Mouse (Mus musculus) thymus, postnatal 0 days (tissue): ENCODE data around the gene Rnase13. TPM values are rescaled to one million over a fixed set of nuclear protein-coding genes. Genes with fewer than 3 reads are reported as not detected.
"Not testable (repeated sequence)": the region's sequence is repeated elsewhere in the genome, so short reads cannot be mapped to it uniquely, and the experiment has no call there.

Experiments
- DNase-seq: peaks from one replicate; pipeline ENCODE4 v3.0.0-alpha.2; 2015; ENCODE audit warnings: low spot score
- polyA plus RNA-seq: library from polyadenylated mRNA; unstranded; fragments of >200 nt; fragmentation: Nextera tagmentation; extraction: Ambion mirVana; gene quantifications from 2 replicates; pipeline ENCODE4 v1.2.1, GENCODE M21; 2015

The Rnase13 gene
- polyA plus RNA-seq = not detected in 2 replicates

DNA sequence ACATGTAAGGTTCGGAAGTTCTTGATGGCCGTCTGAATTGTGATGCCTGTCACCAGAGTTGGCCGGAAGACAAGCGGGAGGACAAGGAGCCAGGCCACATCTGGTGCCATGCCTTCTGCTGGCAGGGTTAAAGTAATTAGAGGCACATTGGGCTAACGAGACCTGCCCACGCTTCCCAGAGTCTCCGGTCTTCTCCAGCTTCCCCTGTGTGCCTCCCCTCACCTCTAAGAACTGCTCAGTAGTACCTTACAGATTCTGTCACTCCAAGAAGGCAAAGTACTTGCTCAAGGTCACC is at the start of gene Rnase13:
Gene Rnase13 (minus strand): TSS at position 203 of the 295 bp plus-strand sequence.
- no peak for DNase-seq

DNA sequence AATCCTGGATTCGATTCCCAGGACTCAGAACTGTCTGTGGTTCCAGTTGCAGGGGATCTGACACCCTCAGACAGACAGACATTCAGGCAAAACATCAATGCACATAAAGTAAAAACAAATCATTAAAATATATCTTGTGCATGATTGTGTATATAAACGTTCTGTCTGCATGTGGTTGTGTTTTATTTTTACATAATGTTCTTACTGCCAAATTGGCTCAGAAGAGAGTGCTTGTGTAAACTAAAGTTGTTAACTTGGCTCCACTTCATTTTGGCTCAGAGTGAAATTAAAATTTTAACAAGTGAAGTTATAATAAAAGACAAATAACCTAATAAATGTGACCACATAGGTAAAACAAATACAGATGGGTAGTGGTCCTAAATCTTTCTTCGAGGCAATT is 44.8 kb upstream of the Rnase13 start:
- no peak for DNase-seq

DNA sequence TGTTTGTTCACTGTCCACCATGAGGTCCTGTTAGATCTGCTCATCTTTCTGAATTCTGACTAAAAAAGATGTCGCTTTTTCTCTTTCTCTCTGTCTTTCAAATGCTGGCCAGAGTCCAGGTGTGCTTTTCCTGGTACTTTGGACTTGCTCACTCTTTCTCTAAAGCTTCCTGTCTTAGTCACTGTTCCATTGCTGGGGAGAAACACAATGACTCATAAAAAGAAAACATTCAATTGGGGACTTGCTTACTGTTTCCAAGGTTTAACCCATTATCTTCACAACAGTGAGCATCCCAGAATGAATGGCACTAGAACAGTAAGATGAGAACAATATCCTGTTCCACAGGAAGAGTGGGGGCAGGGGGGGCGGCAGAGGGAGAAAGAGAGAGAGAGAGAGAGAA is 37.7 kb upstream of the Rnase13 start:
- no peak for DNase-seq

DNA sequence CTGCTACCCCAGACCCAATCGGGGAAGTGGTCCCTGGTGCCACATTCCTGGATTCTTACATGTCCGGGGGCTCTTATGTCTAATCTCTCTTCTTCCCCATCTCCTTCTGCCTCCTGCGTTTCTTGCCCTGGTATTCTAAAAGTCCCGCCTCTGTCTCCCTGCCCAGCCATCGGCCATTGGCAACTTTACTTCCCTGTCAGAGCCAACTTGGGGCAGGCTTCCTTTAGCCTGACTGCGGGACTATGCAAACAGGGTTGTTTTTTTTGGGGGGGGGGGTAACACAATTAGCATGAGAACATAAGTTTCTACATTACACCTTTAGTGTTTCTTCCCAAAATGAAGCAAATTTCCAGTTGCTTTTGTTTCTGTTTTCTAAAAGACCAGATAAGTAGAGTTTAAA is 20.8 kb upstream of the Rnase13 start:
- no peak for DNase-seq

DNA sequence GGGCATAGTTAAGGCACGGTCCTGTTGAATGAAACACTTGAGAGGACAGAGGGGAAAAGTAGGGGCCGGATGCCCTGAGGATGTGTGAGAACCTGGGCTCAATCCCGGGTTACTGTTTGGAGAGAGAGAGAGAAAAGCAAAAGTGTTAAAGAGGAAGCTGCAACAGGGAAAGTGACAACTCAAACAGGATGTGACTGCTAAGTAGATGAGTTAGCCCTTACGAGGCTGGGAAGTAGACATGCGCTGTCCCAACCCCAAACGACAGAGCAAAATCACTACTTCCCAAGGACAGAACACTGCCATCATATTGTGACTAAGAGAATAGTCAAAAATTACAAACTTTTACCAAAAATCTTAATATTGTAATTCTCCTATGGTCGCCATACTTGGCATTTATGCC is 19.7 kb upstream of the Rnase13 start:
- DNase-seq = no peak

DNA sequence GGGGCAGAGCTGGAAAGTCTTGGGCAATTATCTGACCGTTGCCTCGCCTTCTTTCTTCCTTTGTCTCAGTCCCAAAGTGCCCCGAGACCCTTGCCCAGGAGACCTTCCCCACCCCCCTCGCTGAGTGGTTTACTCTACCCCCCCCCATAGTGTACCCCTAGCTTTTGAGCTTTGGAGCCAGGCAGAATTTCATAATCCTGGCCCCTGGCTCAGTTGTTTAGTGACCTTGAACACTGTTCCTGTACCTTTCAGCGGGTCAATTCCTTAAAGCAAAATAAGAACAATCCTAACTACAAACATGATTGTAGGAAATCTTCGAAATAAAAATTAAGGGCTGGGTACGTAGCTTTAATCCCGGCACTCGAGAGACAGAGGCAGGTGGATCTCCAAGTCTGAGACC is 19.0 kb upstream of the Rnase13 start:
- DNase-seq = no peak

DNA sequence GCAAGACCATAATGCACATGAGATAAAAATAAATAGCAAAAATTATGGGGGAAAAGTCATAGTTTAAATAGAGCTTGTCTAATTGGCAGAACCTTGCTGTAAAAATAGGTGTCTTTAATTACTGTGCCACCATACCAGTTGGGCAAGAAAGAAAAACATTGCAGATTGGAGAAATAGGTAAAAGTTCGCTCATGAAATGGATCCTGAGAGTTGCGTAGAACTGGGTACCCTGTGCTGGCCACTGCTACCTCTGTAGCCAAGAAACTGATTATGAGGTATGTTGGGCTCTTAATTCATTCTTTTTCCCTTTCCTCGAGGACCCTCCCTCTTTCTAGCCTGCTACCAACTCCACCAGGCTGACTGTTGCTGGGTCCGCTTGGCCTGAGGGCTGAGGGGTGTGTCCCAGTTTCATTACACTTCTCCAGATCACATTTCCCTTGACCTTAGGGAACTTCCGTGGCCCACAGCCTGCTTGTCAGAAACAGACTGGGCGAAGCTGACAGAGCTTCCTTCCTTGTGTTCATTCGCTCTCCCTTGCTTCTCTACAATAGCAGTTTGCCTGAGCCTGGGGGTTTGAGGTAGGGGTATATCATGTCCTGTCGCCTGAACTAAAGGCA is 18.5 kb upstream of the Rnase13 start:
- DNase-seq = no peak

DNA sequence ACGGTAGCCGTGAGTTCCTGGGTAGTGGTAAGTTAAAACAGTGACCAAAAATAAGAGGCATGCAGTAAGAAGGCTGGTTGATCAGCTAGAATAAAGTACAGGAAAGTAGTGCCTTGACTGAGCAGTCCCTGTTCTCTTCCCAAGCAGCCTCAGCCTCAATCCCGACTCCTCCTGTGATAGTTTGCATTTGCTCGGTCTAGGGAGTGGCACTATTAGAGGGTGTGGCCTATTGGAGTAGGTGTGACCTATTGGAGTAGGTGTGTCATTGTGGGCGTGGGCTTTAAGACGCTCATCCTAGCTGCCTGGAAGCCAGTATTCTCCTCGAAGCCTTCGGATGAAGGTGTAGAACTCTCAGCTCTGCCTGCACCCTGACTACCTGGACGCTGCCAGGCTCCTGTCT is 16.4 kb upstream of the Rnase13 start:
- DNase-seq = no peak

DNA sequence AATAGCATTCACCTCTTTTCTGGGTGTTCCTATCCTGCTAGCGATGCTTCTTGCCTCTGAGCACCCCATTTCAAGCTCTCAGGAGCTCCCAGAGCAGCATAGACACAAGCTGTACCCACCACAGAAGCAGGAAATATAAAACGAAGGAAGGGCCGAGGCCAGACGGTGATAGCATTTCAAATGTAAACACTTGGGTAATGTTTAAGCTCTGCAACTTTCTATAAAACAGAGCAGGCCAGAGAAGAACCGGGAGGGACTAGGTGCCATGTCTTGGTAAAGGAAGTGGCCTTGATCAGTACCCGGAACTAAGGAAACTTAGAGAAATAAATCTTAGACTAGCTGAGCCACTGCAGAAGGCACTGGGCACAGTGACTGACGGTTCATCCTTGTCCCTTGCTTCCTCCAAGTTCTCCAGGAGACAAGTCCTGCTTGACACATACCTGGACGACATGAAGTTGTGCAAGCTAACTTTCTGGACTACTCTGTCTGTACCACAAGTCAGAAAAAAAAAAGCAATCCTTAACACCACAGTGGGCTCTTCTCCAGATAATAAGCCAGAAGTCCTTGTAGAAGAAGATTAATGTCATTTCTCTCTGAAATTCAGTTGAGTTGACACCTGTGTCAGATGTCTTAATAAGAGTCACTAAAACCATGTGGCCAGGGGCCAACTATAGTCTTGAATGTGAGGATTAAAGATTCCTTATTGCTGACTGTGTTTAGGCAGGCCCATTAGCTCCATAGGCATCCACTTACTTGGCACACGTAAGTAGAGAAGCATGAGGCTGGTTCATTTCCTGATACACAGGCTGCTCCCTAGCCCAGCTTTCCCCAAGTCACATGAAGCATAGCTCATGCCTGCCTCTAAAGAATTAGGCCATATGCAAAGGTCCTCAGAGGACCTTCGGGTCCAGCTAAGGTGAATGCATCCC is 9.8 kb upstream of the Rnase13 start:
- DNase-seq = no peak

DNA sequence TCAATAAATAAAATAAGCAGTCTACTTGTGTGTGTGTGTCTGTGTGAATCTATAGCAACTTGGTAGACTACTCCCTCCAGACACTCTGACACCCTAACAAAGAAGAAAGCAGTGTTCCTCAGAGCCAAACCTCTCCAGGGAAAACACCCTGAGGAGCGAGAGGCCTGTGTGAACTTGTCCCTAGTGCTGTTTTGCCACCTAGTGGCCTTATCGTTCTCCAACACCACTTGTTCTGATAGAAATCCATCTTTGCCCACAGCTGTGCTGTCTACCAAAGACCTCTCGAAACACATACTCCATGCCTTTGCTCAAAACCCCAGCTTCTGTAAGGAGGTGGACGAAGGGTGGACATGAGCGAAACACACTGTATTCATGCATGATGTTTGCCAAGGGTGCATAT is 8.3 kb upstream of the Rnase13 start:
- peak; percentile 54 for DNase-seq

DNA sequence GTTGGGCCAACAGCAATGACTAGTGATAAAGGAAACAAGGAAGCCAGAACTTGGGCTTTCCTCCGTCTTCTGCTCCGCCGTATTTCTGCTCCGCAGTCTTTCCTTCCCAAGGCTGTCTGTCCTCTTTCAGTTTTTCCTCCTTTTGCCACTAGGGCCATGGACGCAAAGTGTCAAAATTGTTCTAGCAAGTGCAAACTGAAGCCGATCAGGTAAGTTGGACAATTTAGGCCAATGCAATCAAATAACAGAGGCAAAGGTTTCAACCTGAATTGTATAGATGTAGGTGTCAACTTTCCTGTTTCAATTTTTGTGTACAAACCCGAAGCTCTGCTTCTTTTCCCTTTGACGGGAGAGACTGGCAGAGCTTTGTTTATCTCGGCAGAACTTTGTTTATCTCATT is 7.4 kb upstream of the Rnase13 start:
- no peak for DNase-seq

DNA sequence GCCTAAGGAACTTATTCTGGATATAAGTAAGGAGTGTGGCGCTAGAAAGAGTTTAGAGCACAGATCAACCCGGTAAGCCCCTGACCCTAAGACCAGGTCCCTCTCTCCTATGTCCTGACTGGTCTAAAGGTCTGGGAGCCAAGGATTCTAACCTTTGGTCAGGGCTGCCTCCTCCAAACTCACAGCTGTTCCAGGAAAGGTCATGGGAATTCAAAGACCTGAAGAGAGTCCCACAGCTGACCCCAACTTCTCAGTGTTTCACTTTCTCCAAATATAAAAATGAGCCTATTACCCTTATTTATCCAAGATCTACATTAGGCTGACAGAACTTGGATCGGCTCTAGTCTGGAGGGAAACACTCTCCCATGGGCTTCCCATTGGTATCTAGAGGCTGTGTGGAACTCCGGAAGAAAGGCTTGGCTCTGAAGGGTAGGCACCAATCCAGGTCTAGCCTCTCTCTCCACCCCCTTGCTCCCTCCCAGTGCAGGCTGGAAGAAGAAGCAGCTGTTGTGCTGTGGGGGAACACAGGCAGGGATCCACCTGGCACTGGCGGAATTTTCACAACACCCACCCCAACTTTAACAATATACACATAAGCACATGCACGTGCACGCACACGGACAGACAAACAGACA is 6.9 kb upstream of the Rnase13 start:
- DNase-seq = no peak

DNA sequence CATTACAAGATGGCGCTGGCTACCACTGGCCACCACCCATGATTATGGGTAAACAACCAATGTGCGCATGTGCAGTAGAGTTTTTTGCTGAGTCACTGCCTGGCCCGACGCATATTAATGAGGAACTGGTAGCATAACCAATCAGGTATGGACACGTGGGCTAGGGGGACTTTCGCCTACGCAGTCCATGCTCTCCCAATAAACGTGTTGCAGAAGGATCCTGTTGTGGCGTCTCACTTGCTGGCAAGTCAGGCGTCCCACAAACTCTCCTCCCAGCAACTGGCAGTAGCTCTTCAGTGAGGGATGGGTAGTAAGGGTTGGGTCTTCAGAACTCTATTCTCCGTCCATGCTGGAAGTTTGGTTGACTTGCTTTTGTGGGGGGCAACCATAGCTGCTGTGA is 4.4 kb upstream of the Rnase13 start:
- DNase-seq = not testable (repeated sequence)

DNA sequence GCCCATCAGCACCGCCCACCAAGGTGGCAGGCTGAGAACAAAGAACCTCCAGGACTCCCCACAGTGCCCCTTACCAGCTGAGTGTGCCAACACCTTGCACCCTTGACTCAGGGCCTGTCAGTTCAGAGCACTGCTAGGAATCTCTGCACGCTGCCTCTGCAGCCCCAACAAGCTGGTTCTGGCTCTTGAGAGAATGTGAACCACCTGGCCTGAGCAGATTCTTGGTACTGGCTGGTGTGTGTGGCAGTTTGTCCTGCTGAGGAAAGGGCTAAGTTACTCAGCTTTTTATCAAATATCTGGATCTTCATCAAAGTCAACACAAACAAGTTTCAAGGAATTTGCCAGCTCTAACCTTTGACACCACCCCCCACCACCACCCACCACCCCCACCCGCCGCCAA is 919 bp upstream of the Rnase13 start:
- DNase-seq = no peak

DNA sequence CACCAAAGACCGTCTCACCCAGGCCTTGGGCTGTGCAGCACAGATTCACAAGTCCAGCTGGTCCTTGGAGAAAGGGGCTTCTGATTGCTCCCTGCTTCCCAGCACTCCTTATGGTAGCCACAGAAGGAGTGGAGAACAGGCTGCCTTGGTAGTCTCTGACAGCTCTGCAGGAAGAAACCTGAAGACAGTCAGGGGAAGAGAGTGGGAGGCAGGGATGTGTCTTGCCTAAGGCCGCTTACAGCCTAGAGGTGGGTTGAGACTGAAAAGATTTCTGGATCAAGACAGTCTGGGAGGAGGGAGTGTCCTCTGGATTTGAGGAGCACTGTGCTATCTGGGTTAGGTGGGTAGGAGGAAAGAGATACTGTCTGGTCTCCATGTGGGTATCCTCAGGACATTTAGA is 337 bp upstream of the Rnase13 start:
- no peak for DNase-seq

DNA sequence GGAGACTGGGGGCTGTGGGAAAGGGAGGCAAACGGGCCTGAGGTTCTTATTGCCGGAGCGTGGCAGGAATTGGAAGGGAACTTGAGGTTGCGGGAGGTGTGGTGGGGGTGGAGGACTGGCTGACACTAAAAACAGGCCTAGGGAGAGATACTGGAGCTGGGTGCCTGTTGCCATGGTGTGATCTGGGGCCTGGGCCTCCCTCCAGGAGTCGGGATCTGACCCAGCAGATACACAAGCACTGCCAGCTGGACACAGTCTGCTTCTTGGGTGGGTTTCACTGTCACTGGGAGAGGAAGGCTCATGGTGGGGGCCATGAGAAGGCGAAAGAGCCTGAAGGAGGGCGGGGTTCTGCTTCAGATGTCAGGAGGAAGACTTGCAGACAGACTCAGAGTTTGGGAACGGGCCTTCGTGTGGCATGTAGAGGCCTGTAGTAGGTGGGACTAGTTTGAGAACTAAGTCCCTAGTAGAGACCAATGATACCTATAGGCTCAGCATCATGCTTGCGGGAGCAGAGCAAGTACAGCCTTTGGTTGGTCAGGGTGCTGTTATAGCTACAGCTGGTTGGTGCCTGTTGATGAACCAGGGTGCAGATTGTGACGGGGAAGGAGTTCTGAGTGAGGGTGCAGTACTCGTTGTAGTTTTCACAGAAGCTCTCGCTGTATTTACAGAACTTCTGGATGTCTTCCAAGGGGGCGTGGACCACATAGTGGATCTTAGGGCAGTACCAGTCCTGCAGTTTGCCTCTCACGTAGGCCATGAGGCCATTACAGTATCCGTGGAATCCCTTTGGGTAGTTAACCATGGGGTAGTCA is 608 bp downstream of the Rnase13 start:
- no peak for DNase-seq

DNA sequence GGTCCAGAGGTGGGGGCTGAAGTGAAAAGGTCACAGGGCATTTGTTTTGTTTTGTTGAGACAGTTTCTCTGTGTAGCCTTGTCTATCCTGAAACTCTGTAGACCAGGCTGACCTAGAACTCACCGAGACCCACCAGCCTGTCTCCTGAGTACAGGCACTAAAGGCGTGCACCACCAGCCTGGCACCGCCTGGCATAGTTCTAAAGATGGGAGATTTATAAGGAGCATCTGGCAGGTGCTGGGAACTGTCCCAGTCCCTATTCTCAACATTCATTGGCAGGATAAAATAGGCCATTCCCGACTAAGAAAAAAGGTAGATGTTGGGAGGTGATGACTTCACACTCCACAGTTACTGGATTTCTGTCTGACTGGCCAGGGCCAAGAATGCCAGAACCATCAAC is 3.6 kb downstream of the Rnase13 start:
- DNase-seq = no peak

DNA sequence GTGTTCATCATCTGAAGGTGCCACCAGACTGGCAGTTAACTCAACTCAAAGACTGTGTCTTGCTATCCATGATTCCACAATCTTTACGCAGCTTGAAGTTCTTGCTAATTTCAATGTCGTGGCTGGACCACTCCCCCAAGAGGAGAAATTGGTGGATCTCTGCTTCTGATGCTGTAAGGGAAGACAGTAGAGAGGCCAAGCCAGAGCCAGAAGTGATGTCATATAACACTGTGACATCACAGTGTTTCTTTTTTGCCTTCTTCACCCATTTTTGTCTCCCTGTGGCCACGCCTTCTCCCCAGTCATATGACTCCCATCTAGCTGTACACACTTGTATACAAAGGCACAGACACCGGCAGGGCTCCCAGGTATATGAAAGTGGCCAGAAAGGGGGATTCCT is 4.4 kb downstream of the Rnase13 start, which contains the start of gene Tppp2:
Gene Tppp2 (plus strand): TSS at position 301 of the 400 bp plus-strand sequence.
- no peak for DNase-seq

DNA sequence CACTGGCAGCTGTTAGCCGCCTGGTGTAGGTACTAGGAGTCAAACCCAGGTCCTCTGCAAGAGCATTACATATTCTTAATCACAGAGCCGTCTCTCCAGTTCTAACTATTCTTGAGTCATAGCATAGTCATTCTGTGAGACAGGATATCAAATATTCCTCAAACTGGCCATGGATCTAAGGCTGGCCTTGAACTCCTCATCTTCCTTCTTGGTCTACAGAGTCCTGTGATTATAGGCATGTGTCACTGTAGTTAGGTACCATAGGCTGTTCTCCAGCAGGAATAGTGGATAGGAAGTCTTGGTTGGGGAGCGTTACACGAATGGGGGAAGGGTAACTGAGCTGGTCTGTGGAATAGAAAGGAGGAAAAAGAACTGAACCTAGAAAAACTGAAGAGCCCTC is 6.0 kb downstream of the Rnase13 start:
- DNase-seq = no peak

DNA sequence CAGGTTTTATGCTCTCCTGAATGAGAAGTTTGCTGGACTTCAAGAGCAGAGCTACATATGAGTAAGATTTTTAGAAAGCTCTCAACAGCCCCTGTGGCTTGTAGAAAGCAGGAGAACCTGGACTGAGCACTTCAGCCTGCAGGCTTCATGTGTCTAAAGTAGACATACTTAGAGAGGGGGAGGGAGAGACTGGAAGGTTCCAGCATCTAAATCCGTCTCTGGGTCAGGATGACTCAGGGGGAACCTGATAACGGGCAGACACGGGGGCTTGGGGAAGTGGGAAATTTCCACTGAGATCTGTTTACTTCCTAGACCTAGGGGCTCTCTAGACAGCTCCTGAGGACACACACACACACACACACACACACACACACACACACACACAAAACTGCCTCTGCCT is 7.5 kb downstream of the Rnase13 start:
- no peak for DNase-seq

DNA sequence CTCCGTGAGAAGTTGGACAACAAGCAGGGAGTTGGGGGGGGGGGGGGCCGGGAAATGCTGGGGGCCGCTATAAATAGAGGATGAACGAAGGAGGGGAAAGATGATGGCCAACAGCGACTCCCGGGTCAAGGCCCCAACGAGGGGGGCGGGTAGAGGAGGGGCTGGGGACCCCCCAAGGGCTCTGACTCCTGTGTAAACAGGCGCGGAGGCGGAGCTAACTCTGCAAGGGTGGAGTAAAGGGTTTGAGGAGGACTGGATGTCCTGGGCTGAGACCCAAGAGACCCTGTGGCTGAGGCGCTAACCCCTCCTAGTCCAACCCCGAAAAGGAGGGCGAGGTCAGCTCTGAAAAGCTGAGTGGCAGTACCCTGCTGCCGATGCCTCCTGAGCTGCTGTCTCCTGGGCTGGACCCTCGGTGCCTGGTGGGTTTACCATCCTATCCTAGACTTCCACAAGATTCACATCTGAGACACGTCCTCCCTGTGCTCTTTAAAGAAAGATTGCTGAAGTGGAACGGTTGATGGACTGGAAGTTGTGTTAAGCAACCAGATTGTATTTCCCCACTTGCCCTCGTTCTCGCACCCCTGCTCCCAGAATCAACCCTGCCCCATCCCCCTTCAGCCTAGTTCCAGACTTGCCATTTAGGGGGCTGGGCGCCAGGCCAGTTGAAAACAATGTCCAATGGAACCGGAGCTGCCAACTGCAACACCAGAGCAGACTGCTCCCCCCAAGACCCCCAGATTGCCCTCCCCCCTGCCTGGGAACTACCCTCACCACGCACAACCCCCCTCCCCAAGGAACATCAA is 8.4 kb downstream of the Rnase13 start, which contains the start of gene Ndrg2:
Gene Ndrg2 (minus strand): TSS at position 199 of the 803 bp plus-strand sequence.
- peak; percentile 61 for DNase-seq
